Mouse (Mus musculus): ENCODE data around the gene Wnk4. TPM values are rescaled to one million over a fixed set of nuclear protein-coding genes. Genes with fewer than 3 reads are reported as not detected.

Wnk4 gene
- polyA plus RNA-seq, 1 experiment from 2014 or later: 5.8 TPM

- H3K4me1 ChIP-seq (ENCODE audit: insufficient read depth): peaks cover 10% of the 10 kb centered on the region
- DNase-seq (no peak), ATAC-seq (ENCODE audit: insufficient read depth) (no peak)
- H3K9me3 ChIP-seq (ENCODE audit: low read depth, low read length): no peaks in the 10 kb centered on the region
- TF ChIP-seq CTCF (IDR thresholded peaks at IDR 0.05; ENCODE audit: low read depth): no peak
- H3K36me3 ChIP-seq (ENCODE audit: insufficient read depth): no peaks in the 10 kb centered on the region
- peak overlapping the region; percentile 77 for H3K9ac ChIP-seq
- 16% methylated on average over 25 of the region's 25 CpGs for WGBS
- H3K27ac ChIP-seq (ENCODE audit: low read depth): peak overlapping the region; percentile 82
- H3K4me3 ChIP-seq (ENCODE audit: low read depth, low read length): peak overlapping the region; percentile 81
- H3K4me2 ChIP-seq: peak overlapping the region; percentile 70
- no peaks in the 10 kb centered on the region for H3K27me3 ChIP-seq (ENCODE audit: insufficient read depth, low read length)
Measured at GRCm38 (mm10) chr11:101225331-101226064, 34.9 kb upstream of the Wnk4 start.

DNA sequence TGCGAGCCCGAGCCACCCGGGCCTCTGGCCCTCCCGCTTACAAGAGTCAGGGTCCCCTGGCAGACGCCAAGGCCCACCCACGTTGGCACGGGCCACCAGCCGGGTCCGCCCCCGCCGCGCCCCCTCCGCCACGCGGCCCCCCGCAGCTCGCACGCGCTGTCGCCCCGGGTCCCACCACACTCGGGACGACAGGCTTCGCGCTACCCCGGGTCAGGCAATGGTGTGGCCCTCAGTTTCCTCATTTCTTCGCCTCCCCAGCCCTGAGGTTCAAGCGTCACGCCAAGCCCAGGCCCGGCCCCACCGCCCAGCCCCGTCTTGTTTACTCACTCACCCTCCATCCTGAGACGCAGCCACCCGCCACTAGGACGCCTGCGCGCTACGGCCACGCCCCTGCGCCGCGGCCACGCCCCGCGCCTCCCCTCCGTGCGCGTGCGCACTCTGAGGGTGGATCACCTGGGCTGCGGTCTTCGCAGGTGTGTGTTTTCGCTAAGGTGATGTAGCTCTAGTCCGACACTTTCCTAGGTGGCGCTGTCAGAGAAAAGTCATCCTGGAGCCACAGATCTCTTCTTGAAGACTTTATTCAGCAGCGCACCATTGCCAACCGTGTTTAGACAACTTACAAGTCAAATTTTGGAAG is 34.2 kb upstream of the Wnk4 start, which contains the start of gene Ezh1:
Gene Ezh1 (minus strand): TSS at position 399 of the 637 bp plus-strand sequence.
- H3K9ac ChIP-seq: peak within 1 kb of the TSS; percentile 77
- peak within 1 kb of the TSS; percentile 81 for H3K4me3 ChIP-seq (ENCODE audit: low read depth, low read length)
- H3K4me1 ChIP-seq (ENCODE audit: insufficient read depth): peaks cover 16% of the 10 kb centered on the region
- H3K27ac ChIP-seq (ENCODE audit: low read depth): peak within 1 kb of the TSS; percentile 82
- DNase-seq: peak; percentile 93
- under 1% methylated on average over 56 of the region's 56 CpGs for whole genome bisulfite sequencing
- H3K27me3 ChIP-seq (ENCODE audit: insufficient read depth, low read length): no peaks in the 10 kb centered on the region
- peak; percentile 92 for ATAC-seq (ENCODE audit: insufficient read depth)
- no peaks in the 10 kb centered on the region for H3K36me3 ChIP-seq (ENCODE audit: insufficient read depth)
- peak within 1 kb of the TSS; percentile 70 for H3K4me2 ChIP-seq
- peak; percentile 48 for TF ChIP-seq CTCF (IDR thresholded peaks at IDR 0.05; ENCODE audit: low read depth)
- H3K9me3 ChIP-seq (ENCODE audit: low read depth, low read length): no peaks in the 10 kb centered on the region

DNA sequence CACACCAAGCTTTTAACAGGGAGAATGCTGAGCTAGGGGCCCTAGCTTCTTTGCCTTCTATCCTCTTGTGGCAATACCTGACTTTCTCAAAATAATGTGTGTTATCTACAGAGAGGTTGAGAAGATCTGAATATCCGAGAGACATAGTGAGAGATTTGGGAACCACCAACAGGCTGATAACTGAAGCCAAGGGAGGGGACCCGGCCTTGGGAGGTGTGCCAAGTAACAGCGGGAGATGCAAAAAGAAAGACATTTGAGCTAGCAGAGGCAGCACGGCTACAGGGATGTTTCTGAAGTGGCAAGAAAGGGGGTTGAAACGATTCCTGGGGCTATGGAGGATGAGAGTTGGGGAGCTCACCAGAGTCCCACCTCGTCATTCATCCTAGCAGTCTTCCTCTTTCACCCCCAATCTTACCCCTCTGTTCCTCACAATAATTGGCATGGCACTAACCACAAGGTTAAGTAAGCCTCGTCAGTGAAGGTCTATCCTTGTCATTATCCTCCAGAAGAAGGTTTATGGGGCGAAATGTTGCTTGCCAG is 30.9 kb upstream of the Wnk4 start:
- WGBS: 31% methylated on average over 8 of the region's 8 CpGs
- no peak for TF ChIP-seq CTCF (IDR thresholded peaks at IDR 0.05; ENCODE audit: low read depth)
- no peaks in the 10 kb centered on the region for H3K9me3 ChIP-seq (ENCODE audit: low read depth, low read length)
- ATAC-seq (ENCODE audit: insufficient read depth) (no peak), DNase-seq (peak; percentile 47)
- H3K27ac ChIP-seq (ENCODE audit: low read depth): peak overlapping the region; percentile 95
- no peak overlapping the region for H3K4me3 ChIP-seq (ENCODE audit: low read depth, low read length)
- no peak overlapping the region for H3K9ac ChIP-seq
- H3K27me3 ChIP-seq (ENCODE audit: insufficient read depth, low read length): no peaks in the 10 kb centered on the region
- H3K4me1 ChIP-seq (ENCODE audit: insufficient read depth): peaks cover 21% of the 10 kb centered on the region
- no peaks in the 10 kb centered on the region for H3K36me3 ChIP-seq (ENCODE audit: insufficient read depth)
- peak overlapping the region; percentile 62 for H3K4me2 ChIP-seq

GRCm38 (mm10) chr11:101230061-101230511 is 30.3 kb upstream of the Wnk4 start:
- H3K27ac ChIP-seq (ENCODE audit: low read depth): peak overlapping the region; percentile 95
- no peak for ATAC-seq (ENCODE audit: insufficient read depth)
- DNase-seq: peak; percentile 40
- H3K9ac ChIP-seq: no peak overlapping the region
- H3K27me3 ChIP-seq (ENCODE audit: insufficient read depth, low read length): no peaks in the 10 kb centered on the region
- no peaks in the 10 kb centered on the region for H3K36me3 ChIP-seq (ENCODE audit: insufficient read depth)
- H3K4me2 ChIP-seq: peak overlapping the region; percentile 62
- TF ChIP-seq CTCF (IDR thresholded peaks at IDR 0.05; ENCODE audit: low read depth): no peak
- H3K9me3 ChIP-seq (ENCODE audit: low read depth, low read length): no peaks in the 10 kb centered on the region
- WGBS: 22% methylated on average over 2 of the region's 2 CpGs
- peaks cover 19% of the 10 kb centered on the region for H3K4me1 ChIP-seq (ENCODE audit: insufficient read depth)
- H3K4me3 ChIP-seq (ENCODE audit: low read depth, low read length): no peak overlapping the region

- Histone ChIP-seq H3K27me3 (ENCODE audit: insufficient read depth, low read length) (no peaks in the 10 kb centered on the region), H3K4me1 (ENCODE audit: insufficient read depth) (peaks cover 18% of the 10 kb centered on the region), H3K36me3 (ENCODE audit: insufficient read depth) (no peaks in the 10 kb centered on the region), H3K4me2 (peak overlapping the region; percentile 62), H3K9ac (0 out of 2 replicates have a peak overlapping the region, but pooled peaks have one; percentile 46), H3K4me3 (ENCODE audit: low read depth, low read length) (no peak overlapping the region), H3K27ac (ENCODE audit: low read depth) (peak overlapping the region; percentile 95), H3K9me3 (ENCODE audit: low read depth, low read length) (no peaks in the 10 kb centered on the region)
- WGBS: 18% methylated on average over 5 of the region's 5 CpGs
- no peak for DNase-seq
- TF ChIP-seq CTCF (IDR thresholded peaks at IDR 0.05; ENCODE audit: low read depth): no peak
- ATAC-seq (ENCODE audit: insufficient read depth): no peak
Measured at GRCm38 (mm10) chr11:101230526-101230925, 29.8 kb upstream of the Wnk4 start.

DNA sequence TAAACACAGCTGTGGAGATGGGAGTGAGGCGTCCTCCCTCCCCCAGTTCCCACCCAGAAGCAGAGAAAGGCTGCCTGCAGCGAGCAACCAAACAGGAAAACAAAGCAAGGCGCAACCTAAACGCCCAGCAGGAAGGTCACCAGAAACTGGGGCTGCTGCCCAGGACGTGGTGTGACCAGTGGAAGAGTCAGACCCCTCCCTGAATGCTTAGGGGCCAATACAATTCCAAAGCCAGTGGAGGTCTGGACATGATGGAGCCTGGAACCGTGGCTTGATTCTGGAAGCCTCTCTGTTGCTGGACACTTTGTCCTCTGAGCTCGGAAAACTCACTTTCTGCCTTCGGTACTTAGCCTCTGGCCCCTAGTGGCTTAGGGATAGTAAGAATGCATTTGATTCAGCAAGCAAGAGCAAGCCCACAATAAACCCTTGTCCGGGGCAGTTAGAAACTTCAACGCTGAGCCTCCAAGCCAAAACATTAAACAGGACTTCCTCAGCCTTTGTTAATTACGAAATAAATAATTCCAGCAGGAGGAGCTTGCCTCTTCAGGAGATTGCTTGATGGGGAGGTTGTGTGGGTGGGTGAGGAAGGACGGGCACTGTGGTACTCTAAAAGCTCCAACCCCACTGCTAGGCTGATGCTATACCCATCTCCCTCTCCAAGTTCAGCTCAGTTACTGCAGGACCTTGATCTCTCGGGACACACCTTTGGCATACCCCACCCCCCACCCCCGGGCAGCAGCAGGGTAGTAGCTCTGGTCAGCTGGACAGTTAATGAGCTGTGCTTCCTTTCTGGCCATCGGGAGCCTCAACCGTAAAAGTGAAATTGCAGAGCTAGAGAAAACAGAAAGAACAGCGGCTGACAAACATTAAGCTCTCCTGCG is 29.1 kb upstream of the Wnk4 start:
- Histone ChIP-seq H3K4me1 (ENCODE audit: insufficient read depth) (peaks cover 18% of the 10 kb centered on the region), H3K4me3 (ENCODE audit: low read depth, low read length) (peak overlapping the region; percentile 23), H3K4me2 (peak overlapping the region; percentile 62), H3K27ac (ENCODE audit: low read depth) (peak overlapping the region; percentile 95), H3K9me3 (ENCODE audit: low read depth, low read length) (no peaks in the 10 kb centered on the region), H3K27me3 (ENCODE audit: insufficient read depth, low read length) (no peaks in the 10 kb centered on the region), H3K36me3 (ENCODE audit: insufficient read depth) (no peaks in the 10 kb centered on the region), H3K9ac (peak overlapping the region; percentile 46)
- ATAC-seq (ENCODE audit: insufficient read depth) (peak; percentile 38), DNase-seq (peak; percentile 79)
- 5% methylated on average over 18 of the region's 18 CpGs for WGBS
- no peak for TF ChIP-seq CTCF (IDR thresholded peaks at IDR 0.05; ENCODE audit: low read depth)

All from lung, embryonic 14.5 days (tissue).